Mouse (Mus musculus) hindbrain, embryonic 15.5 days (tissue): ENCODE measurements around the gene Tmem238. TPM values are rescaled to one million over a fixed set of nuclear protein-coding genes. Genes with fewer than 3 reads are reported as not detected.

Experiments used
- ATAC-seq: fragments of 200-750 bp; cut with Nextera tagmentation; 2 replicates; pipeline ENCODE4 v1.8.0; 2017; ENCODE audit warnings: low read depth, moderate number of reproducible peaks, moderate TSS enrichment; ENCODE audit not compliant: low FRiP score
- H3K27ac ChIP-seq: fragments of 300-500 bp; sonication (generic); replicated peaks from 2 replicates; pipeline ENCODE4 v1.5.1; 2015; ENCODE audit warnings: mild to moderate bottlenecking, inconsistent platforms
- H3K27me3 ChIP-seq: fragments of 300-500 bp; sonication (generic); 2 replicates; pipeline ENCODE4 v1.6.1; 2015; ENCODE audit warnings: control low read depth, inconsistent platforms
- H3K36me3 ChIP-seq: fragments of 300-500 bp; sonication (generic); 2 replicates; pipeline ENCODE4 v1.6.1; 2015; ENCODE audit warnings: control low read depth, inconsistent platforms
- H3K4me1 ChIP-seq: fragments of 300-500 bp; sonication (generic); replicated peaks from 2 replicates; pipeline ENCODE4 v1.6.1; 2015; ENCODE audit warnings: control low read depth, inconsistent platforms
- H3K4me2 ChIP-seq: fragments of 300-500 bp; sonication (generic); 2 replicates; pipeline ENCODE4 v1.6.1; 2015; ENCODE audit warnings: moderate library complexity, mild to moderate bottlenecking, inconsistent platforms
- H3K4me3 ChIP-seq: fragments of 300-500 bp; sonication (generic); 2 replicates; pipeline ENCODE4 v1.5.1; 2015; ENCODE audit warnings: mild to moderate bottlenecking, inconsistent platforms
- H3K9ac ChIP-seq: fragments of 300-500 bp; sonication (generic); 2 replicates; pipeline ENCODE4 v1.6.1; 2015; ENCODE audit warnings: inconsistent platforms
- H3K9me3 ChIP-seq: fragments of 300-500 bp; sonication (generic); 2 replicates; pipeline ENCODE4 v1.6.1; 2016; ENCODE audit warnings: control low read depth, inconsistent platforms
- WGBS: fragments of 180-500 bp; shearing (Covaris S2); methylation state at CpG from one replicate; pipeline ENCODE4 v1.1.7; 2015; 5-methylcytosine and 5-hydroxymethylcytosine counted together
- polyA plus RNA-seq: library from polyadenylated mRNA; unstranded; fragments of >200 nt; fragmentation: Nextera tagmentation; extraction: Ambion mirVana; gene quantifications from 2 replicates; pipeline ENCODE4 v1.2.1, GENCODE M21; 2015

The Tmem238 gene
- polyA plus RNA-seq, 1 experiment from 2014 or later: 6.3 TPM

DNA sequence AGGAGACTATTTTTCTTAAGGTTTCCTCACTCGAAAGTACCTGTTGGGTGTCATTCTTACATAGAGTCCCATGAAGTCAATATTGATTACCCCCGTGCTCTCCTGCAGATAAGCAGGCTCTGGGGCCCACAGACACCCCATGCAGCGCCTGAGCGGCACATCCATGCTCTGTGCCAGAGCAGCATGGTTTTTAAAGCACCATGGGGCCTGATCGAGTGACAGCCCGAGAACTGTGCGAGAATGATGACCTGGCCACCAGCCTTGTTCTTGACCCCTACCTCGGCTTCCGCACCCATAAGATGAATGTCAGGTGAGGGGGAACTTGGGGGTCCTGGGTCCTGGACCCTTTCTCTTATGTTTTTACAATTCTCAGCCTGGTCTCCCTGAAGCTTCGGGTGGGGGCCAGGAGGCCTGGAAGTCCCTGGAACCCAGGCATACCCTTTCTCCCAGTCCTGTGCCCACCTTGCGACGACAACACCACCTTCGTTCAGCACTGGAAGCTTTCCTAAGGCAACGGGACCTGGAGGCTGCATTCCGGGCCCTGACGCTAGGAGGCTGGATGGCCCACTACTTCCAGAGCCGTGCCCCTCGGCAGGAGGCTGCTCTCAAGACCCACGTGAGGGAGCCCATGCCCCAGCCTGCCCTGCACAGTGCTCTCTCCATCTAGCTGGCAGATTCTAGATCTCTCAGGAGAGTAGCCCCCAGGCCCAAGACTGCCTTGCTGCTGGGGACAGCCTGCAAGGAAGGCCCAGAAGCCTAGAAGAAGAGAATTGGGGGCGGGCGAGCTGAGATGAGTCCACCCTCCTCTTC lies 47.6 kb downstream of the Tmem238 start:
- Histone ChIP-seq H3K4me3 (peak overlapping the region; percentile 72), H3K4me2 (peak overlapping the region; percentile 86), H3K36me3 (peaks cover 8% of the 10 kb centered on the region; the same call in 1 of the 2 replicates), H3K4me1 (peaks cover 34% of the 10 kb centered on the region), H3K9me3 (no peaks in the 10 kb centered on the region), H3K27ac (peak overlapping the region; percentile 95; the same call in 1 of the 2 replicates), H3K9ac (no peak overlapping the region), H3K27me3 (no peaks in the 10 kb centered on the region)
- ATAC-seq: no peak
- 76% methylated on average over 21 of the region's 21 CpGs for WGBS

DNA sequence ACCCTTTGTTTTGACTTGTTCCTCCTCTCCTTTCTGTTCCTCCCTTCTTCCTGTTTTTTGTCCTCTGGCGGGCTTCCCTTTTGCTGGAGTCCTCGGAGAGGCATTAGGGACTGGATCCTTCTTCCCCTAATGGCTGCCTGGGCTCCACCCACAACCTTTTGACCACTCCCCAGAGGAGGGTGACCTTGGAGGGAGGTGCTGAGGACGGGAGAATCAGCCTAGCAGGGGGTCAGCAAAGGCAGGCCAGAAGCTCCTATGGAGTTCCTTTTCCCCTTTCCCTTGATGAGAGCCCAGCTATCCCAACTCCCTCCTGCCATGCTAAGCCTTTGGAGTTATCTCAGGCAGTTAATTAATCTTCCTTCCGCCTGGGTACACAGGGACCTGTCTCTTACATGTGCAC lies 48.3 kb downstream of the Tmem238 start:
- ATAC-seq: no peak
- peak overlapping the region; percentile 83 for H3K9ac ChIP-seq
- under 1% methylated on average over 4 of the region's 4 CpGs for WGBS
- peaks cover 3% of the 10 kb centered on the region; the same call in 1 of the 2 replicates for H3K36me3 ChIP-seq
- H3K4me1 ChIP-seq: peaks cover 34% of the 10 kb centered on the region
- H3K9me3 ChIP-seq: no peaks in the 10 kb centered on the region
- H3K27me3 ChIP-seq: no peaks in the 10 kb centered on the region
- peak overlapping the region; percentile 86 for H3K4me2 ChIP-seq
- peak overlapping the region; percentile 95 for H3K27ac ChIP-seq
- peak overlapping the region; percentile 72 for H3K4me3 ChIP-seq

DNA sequence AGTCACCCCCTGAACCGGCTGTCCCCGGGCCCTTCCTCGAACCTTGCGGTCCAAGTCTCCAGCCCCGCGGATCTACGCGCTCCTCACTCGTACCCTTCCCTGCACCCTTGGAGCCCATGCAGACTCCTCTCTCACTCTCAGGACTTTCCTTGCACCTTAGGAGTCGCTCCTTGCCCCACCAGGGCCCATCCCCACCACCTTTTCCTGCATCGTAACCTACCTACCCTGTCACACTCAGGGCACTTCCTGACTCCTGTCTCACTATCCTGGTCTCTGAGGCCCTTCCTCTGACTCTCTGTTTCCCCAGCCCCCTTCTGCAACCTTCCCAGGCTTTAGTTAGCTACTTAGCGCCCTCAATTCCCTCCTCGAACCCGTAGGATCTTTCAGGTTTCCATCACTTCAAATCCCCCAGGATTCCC lies 49.1 kb downstream of the Tmem238 start:
- WGBS: 0% methylated on average over 14 of the region's 14 CpGs
- H3K9ac ChIP-seq: peak overlapping the region; percentile 83
- peaks cover 34% of the 10 kb centered on the region for H3K4me1 ChIP-seq
- ATAC-seq: peak; percentile 52
- H3K4me2 ChIP-seq: peak overlapping the region; percentile 86
- H3K36me3 ChIP-seq: no peaks in the 10 kb centered on the region
- H3K27ac ChIP-seq: peak overlapping the region; percentile 95
- no peaks in the 10 kb centered on the region for H3K27me3 ChIP-seq
- H3K9me3 ChIP-seq: no peaks in the 10 kb centered on the region
- peak overlapping the region; percentile 72 for H3K4me3 ChIP-seq

DNA sequence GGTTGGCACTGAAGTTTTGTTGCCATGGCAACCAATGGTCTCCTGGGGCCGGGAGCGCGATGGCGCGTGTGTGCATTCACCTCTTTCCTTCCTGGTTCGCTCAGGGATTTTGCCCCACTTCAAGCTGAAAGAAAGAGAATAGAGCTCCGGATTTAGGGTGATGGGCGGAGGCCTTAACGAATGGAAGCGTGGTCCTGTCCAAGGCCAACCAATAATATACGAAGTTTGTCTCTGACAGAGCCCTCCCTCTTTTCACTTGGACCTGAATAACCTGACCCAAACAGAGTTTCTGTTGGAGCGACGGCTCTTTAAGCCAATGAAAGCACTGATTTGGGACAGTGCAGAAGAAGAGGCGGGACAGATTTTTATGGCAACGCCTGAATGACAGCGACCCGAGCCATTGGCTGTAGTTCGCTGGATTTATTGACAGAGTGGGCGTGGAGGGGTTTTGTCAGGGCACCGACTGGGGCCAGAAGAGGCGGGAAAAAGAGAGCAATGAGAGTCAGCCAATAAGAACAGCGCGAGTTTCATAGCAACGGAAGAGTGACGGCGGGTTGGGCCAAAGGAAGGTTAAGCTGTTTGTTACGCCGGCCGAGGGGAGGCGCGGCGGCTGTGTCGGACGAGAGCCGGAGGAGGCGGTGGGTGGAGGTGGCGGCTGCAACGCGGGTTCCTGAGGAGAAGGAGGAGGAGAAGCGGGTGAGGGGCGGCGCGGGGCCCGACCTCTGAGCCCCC lies 49.7 kb downstream of the Tmem238 start, which contains the start of gene Kmt5c:
TSS of gene Kmt5c (plus strand) at position 572 of the 732 bp plus-strand sequence.
- Histone ChIP-seq H3K9me3 (no peaks in the 10 kb centered on the region), H3K9ac (peak within 1 kb of the TSS; percentile 83), H3K4me1 (peaks cover 34% of the 10 kb centered on the region), H3K4me2 (peak within 1 kb of the TSS; percentile 86), H3K27me3 (no peaks in the 10 kb centered on the region), H3K27ac (peak within 1 kb of the TSS; percentile 95), H3K4me3 (peak within 1 kb of the TSS; percentile 72), H3K36me3 (no peaks in the 10 kb centered on the region)
- under 1% methylated on average over 29 of the region's 44 CpGs for WGBS
- peak; percentile 98 for ATAC-seq

DNA sequence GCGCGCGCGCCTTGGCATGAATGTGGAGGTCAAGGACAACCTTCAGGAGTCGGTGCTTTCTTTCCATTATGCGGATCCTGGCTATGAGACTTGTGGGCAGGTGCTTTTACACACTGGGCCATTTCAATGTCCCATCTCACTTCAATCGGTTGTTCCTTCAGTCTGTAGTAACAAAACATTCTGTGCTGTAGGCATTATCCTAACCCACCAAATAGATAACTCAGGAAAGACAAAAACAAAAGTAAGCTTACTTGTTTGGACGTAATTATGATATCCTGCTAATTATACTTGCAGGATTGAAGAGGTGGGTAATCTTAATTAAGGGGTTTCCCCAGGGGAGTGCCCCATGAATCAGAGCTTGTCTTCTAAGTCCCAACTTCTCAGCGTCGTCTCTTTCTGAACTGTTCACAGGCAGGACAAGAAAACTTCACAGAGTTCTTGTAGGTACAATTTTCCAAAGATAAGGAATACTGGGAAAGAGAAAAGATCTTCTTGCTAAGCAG lies 50.4 kb downstream of the Tmem238 start:
- H3K36me3 ChIP-seq: no peaks in the 10 kb centered on the region
- H3K4me1 ChIP-seq: peaks cover 34% of the 10 kb centered on the region
- H3K4me3 ChIP-seq: peak overlapping the region; percentile 72
- peak overlapping the region; percentile 84 for H3K27ac ChIP-seq
- no peaks in the 10 kb centered on the region for H3K27me3 ChIP-seq
- no peaks in the 10 kb centered on the region for H3K9me3 ChIP-seq
- WGBS: 43% methylated on average over 10 of the region's 10 CpGs
- H3K9ac ChIP-seq: no peak overlapping the region; the same call in 1 of the 2 replicates
- no peak for ATAC-seq
- peak overlapping the region; percentile 86 for H3K4me2 ChIP-seq

Other genes starting within 250 kb of the Tmem238 start
- 99.6 and 117 TPM in 2 replicates for gene Syt5, start 242.1 kb downstream of the Tmem238 start, polyA plus RNA-seq
- 1.2 and 1.3 TPM in 2 replicates for gene Ptprh, start 185.6 kb downstream of the Tmem238 start, polyA plus RNA-seq
- gene Tmem86b, start 158.2 kb downstream of the Tmem238 start, polyA plus RNA-seq: 2.3 and 2.5 TPM in 2 replicates
- 10.0 and 10.2 TPM in 2 replicates for gene Ppp6r1, start 130.6 kb downstream of the Tmem238 start, polyA plus RNA-seq
- 168 and 171 TPM in 2 replicates for gene Hspbp1, start 104.6 kb downstream of the Tmem238 start, polyA plus RNA-seq
- gene Brsk1, start 99.1 kb downstream of the Tmem238 start, polyA plus RNA-seq: 7.1 and 8.7 TPM in 2 replicates
- gene Tmem150b, start 64.4 kb downstream of the Tmem238 start, polyA plus RNA-seq: 0.12 and 0.27 TPM in 2 replicates
- gene Kmt5c, start 49.5 kb downstream of the Tmem238 start, polyA plus RNA-seq: 57.4 and 61.8 TPM in 2 replicates
- gene Cox6b2, start 36.6 kb downstream of the Tmem238 start, polyA plus RNA-seq: 24.1 and 28.1 TPM in 2 replicates
- not detected in 2 replicates for gene Fam71e2, start 18.4 kb downstream of the Tmem238 start, polyA plus RNA-seq
- 0.87 and 1.1 TPM in 2 replicates for gene Il11, start 6.8 kb downstream of the Tmem238 start, polyA plus RNA-seq
- not detected in 2 replicates for gene Tmem190, start 6.7 kb downstream of the Tmem238 start, polyA plus RNA-seq
- 212 and 228 TPM in 2 replicates for gene Rpl28, start 3.2 kb upstream of the Tmem238 start, polyA plus RNA-seq
- gene Ube2s, start 22.9 kb upstream of the Tmem238 start, polyA plus RNA-seq: 269 and 295 TPM in 2 replicates
- 10.8 and 12.8 TPM in 2 replicates for gene Shisa7, start 55.0 kb upstream of the Tmem238 start, polyA plus RNA-seq
- gene Isoc2b, start 80.6 kb upstream of the Tmem238 start, polyA plus RNA-seq: 3.2 and 4.1 TPM in 2 replicates
- gene Isoc2a, start 87.5 kb upstream of the Tmem238 start, polyA plus RNA-seq: 0.75 and 0.77 TPM in 2 replicates
- gene Gm36210, start 116.9 kb upstream of the Tmem238 start, polyA plus RNA-seq: 0.45 and 0.47 TPM in 2 replicates
- gene Zfp628, start 125.6 kb upstream of the Tmem238 start, polyA plus RNA-seq: 3.5 and 4.2 TPM in 2 replicates
- gene Nat14, start 132.4 kb upstream of the Tmem238 start, polyA plus RNA-seq: 35.3 and 35.8 TPM in 2 replicates
- 1.2 and 1.3 TPM in 2 replicates for gene Ssc5d, start 136.1 kb upstream of the Tmem238 start, polyA plus RNA-seq
- gene Sbk2, start 174.8 kb upstream of the Tmem238 start, polyA plus RNA-seq: 0.12 and 0.18 TPM in 2 replicates
- 0.49 and 0.62 TPM in 2 replicates for gene Sbk3, start 181.5 kb upstream of the Tmem238 start, polyA plus RNA-seq
- 60.3 and 66.8 TPM in 2 replicates for gene Zfp579, start 206.5 kb upstream of the Tmem238 start, polyA plus RNA-seq
- gene Zfp524, start 224.8 kb upstream of the Tmem238 start, polyA plus RNA-seq: 8.1 and 9.2 TPM in 2 replicates
- 41.9 and 44.6 TPM in 2 replicates for gene Fiz1, start 225.0 kb upstream of the Tmem238 start, polyA plus RNA-seq
- 1.2 TPM in 1 of 2 replicates, not detected in the other for gene Gm44973, start 225.8 kb upstream of the Tmem238 start, polyA plus RNA-seq
- gene Zfp865, start 230.7 kb upstream of the Tmem238 start, polyA plus RNA-seq: 6.0 and 7.5 TPM in 2 replicates
- gene Ccdc106, start 230.9 kb upstream of the Tmem238 start, polyA plus RNA-seq: 58.8 and 65.2 TPM in 2 replicates
- gene 4632433K11Rik, start 244.5 kb upstream of the Tmem238 start, polyA plus RNA-seq: not detected in 2 replicates
- 7.8 and 9.3 TPM in 2 replicates for gene Zfp784, start 248.8 kb upstream of the Tmem238 start, polyA plus RNA-seq